Mouse (Mus musculus) brain, adult 2 months (tissue): ENCODE results near the gene Mkks.
"Not testable (repeated sequence)": the region's sequence is repeated elsewhere in the genome, so short reads cannot be mapped to it uniquely, and the experiment has no call there.

Experiments
- DNase-seq: peaks from one replicate; pipeline ENCODE4 v3.0.0; 2011; ENCODE audit warnings: low read depth, low spot score

Gene Mkks

DNA sequence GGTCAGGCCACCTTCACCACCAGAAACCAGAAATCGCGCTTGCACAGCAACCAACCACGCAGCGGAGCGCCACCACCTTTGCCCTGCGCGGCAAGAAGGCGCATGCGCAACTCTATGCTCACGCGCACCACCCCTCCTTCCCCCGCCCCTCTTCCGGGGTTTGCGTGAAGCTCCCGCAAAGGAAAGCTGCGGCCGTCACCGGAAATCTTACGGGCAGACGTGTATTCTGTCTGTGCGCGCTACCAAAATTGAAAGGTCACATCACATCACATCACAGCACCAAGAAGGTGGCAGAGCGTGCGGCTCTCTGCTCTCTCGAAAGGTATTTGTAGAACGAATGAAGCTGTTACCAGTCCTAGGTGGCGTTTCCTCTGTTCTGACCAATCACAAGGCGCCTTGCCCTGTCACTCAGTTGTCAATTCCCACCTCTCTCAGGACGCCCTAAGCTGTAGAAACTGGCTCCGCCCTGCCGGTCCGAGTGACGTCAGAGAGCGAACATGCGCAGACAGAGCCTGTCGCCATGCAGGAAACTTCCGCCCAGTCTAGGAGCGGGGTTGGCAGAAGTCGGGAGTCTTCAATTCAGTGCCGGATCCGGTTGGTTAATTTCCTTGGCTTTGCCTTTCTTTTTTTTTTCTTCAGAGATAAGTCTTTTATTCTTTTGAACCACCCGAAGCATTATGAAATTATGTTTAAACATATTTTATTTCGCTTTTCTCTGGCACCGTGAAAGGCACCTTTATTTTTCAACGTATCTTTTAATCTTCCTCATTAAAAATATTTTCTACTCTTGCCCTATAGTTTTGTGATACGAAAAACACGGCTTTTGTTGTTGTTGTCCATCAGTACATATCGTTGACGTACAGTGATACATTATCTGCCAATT is at the start of gene Mkks, which contains the start of the genes Slx4ip and AL731706.1:
Gene Mkks (minus strand): TSS at position 322 of the 883 bp plus-strand sequence.
Gene Slx4ip (plus strand): TSS at position 151 of the 883 bp plus-strand sequence.
Gene AL731706.1 (minus strand): TSS at position 322 of the 883 bp plus-strand sequence.
- peak; percentile 100 for DNase-seq

DNA sequence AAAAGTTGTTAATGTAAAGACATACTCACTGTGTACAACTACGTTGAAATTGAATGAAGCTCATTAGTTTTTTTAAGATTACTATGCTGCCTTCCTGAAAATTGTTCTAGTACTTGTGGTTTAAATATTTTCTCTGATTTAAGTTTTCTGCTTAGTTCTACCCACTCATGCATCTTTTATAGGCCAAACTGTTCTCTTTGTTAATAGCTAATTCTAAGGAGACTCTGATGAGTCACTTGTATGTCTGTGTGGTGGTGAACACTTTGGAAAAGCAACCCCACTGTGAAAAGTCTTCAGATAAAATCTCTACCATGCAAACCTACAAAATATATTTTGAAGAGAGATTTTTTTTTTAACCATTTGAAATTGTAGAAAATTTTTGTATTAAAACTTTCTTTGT is 47.1 kb upstream of the Mkks start:
- peak; percentile 57 for DNase-seq

DNA sequence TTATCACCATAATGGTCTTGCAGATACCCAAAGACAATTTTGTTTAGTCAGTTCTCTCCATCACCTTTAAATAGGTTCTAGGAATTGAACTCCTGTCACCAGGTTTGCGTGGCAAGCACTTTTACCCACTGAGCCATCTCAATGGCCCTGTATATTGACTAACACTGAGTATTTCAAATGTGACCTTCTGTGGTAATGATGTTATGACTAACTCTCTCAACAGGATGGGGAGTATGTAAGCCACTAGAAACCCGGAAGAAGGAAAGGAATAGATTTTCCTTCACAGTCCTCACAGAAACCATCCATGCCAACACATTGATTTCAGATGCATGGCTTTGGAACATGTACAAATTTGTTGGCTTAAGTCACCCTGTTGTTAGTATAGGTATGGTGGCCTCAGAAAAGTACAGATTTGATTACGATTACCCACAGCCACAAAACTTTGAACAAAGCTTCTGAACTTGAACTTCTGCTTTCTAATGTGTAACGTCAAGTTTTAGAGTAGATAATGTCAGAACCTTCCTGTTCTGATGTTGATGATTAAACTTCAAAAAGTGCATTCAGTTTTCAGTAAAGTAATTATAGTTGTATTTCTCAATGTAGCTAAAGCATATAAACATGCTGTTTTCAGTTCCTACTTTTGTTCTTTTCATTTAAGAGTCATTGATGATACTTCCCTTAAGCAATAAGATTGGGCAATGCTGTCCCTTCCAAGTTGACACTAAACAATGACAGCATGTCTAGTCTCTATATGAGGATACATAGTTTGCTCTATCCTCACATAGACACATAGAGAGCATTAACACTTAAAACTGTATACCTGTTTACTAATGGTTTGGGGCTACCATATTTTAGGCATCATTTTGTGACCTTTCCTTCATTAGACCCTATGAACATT is 45.5 kb upstream of the Mkks start:
- DNase-seq: no peak

DNA sequence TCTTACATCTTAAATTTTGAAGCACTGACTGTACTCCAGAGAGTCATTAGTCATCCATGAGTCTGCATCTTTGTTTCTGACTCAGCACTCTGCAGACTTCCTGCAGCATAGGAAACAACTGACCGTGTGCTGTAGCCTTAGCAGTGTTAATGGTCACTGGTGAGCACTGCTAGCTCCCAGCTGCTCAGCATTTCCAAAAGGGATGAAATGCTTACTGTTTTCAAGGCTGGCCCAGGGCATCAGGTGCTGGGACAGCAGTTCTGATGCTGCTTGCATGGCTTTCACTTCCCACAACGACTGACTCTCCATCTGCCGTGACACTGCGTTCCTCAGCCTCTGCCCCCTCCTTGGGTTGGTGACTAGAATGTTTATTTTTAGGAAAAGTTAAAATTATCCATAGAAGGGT is 29.8 kb upstream of the Mkks start:
- DNase-seq: peak; percentile 80

DNA sequence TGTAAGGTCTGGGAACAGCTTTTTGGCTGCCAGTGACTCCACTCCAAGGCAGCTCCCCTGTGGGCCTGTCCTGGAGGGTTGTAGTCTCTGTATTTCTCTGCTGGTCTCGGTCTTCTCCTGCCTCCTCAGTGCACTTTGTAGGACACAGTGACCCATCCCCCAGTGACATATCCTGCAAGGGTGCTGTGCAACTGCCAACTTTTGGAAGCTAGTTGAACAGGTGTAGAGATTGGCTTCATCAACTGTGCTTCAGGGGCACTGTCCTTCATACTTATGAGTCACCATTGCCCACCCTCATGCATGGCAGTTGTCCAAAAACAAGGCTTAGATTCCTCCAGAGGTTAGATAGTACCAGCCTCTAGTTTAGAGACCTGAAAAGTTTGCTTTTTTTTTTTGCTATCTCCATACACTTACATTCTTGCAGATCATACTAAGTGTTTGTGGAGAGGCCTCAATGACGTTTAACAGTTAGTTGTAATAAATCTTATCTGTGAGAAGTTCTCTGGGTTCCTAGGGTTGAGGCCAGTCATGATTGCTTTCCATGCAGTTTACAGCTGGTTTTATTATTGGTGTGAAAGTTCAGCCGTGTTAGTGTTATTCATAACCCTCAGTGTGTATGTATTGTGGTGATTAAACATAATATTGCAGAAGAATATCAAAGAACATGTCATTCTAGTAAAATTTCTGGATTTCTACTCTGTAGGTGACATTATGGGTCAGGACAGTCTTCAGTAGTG is 29.2 kb upstream of the Mkks start:
- DNase-seq: no peak

DNA sequence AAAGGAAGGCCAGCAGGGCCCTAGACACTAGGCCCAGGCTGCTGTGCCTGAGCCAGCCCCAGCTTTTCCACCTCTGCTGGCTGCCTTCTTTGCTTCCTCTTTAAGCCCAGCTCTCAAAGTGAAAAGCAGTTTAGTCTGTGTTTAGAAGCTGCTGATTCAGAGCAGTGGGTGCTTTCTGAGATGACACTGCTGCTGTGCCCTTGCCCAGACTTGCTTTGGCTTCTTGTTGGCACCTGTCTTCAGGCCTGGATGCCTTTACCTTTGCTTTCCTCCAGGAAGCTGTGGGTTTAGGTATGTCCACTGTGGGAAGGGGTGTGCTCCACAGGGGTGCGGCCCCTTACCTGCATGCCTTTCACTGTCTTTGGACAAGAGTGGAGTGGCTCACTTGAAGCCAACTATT is 28.2 kb upstream of the Mkks start:
- DNase-seq: peak; percentile 50

DNA sequence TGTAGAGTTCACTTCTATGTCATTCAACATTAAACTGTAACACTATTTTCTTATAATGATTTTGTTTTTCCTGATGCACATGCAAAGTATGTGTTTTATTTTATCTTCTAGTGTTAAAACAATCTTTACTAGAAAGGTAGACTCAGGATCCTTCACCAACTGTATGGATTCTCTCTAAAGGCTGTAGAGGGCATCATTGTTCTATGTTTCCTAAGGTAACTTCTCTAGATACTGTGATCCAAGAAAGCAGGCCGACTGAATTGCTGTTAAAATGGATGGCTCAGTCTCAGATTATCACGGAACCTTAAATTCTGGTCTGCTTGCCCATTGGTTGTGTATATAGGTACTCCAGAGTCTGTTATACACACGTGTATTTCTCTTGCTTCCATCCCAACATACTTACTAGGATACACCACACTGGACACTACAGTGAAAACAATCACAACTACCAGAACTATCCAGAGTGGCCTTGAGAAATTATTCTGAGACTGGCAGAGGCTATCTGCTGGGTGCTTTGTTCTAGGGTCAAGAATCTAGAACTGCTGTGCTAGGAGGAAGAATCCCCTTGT is 23.2 kb upstream of the Mkks start:
- peak; percentile 64 for DNase-seq

DNA sequence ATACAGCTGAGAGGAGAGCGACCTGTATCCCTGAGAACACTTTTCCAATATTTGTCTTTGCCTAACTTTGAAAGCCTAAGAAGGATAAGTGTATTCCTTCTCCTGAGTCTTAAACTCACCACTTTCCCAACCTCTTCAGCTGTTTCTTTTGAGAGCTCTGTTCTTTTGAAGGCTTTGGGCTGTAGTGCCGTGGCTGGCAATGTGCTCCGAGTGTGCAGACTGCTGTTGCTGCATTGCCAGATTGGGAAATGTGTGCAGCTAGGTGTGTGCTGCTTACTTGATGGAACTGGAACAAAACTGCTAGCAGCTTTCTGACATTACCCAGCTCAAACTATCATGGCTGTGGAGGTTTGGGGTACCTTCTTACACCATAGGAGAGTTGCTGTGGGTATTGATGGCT is 21.8 kb upstream of the Mkks start:
- DNase-seq: no peak

DNA sequence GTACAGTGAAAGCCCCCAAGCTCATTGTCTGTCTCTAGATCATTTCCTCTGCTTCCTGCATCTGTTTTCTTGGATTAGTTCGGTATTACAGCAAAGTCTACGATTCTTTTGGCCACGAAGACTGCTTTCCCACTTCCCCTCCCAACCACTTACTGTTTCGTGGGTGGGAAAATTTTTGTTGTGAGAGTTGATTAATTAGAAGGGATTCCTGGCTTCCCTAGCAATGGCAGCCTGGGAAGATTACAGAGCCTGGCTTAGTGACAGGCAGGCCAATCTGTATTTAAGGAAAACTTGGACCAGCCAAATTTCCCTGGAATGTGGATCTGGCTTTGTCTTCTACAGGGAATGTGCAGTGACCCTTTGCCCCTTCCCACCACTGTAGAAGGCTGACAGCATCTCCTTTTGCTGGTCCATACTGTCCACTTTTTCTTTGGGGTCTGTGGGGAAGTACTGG is 20.8 kb upstream of the Mkks start:
- DNase-seq: no peak

DNA sequence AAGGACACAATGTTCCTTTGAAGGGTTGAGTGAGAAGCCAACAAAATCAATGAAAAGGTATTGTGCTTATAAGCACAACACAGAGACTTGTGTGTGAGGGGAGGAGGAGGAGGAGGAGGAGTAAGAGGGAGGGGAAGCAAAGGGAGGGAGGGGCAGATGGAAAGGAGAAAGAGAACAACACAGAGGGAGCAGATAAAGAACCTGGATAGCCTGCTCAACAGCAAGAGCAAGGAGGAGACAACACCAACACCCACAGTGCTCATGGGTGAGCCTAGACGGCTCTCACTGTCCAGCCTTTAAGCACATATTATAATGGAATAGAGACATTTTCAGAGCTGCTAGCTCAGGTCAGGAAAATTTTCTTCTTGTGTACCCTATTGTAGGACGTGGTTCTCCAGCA is 18.1 kb upstream of the Mkks start:
- DNase-seq: no peak

DNA sequence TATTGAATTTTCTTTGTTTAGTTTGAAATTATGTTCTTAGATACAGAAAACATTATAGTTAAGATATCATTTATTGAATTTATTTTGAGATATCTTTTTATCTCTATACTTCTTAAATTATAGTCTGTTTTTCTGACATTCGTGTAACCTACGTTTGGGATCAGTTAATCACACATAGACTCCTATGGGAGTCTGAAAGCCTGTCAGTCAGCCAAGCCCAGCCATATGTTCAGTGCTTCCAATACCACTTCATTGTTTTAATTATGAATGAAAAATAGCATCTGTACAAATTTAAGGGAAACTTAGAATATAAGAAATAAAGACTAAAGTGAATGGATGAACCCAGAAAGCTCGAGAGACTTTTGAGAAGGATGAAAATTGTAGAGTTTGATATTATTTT is 17.4 kb upstream of the Mkks start:
- DNase-seq: no peak

DNA sequence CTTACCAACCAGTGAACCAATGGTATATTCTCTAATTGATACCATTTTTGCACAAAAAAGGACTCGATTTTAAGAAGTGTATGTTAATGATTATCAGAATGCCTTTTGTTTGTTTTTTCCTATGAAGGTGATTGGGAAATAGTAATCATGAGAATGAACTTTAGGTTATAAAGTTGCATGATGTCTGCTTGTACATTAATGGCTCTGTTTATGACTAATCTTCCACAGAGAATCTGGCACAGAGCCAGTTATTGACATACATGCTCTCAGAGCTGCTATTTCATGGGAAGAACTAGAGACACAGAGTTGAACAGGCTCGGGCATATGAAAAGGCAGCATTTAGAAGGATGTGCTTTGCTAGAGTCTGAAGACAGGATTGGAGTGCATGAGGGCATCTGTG is 4.9 kb upstream of the Mkks start:
- no peak for DNase-seq

DNA sequence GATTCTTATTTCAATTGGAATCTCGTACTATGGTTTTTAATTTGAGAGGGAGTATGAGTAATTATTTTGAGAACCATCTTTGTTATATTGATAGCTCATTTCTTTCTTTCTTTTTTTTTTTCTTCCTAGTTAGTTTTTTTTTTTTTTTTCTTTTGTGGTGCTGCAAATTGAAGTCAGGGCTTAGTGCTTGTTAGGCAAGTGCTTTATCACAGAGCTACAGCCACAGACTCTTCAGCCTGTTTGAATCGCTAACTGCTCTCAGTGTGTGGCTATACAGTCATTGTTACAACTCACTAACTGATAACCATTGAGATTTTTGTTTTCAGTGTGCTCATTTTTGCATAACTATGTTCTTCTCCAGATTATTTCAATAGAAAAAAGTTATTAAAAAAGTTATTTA is 3.3 kb upstream of the Mkks start:
- DNase-seq: no peak

DNA sequence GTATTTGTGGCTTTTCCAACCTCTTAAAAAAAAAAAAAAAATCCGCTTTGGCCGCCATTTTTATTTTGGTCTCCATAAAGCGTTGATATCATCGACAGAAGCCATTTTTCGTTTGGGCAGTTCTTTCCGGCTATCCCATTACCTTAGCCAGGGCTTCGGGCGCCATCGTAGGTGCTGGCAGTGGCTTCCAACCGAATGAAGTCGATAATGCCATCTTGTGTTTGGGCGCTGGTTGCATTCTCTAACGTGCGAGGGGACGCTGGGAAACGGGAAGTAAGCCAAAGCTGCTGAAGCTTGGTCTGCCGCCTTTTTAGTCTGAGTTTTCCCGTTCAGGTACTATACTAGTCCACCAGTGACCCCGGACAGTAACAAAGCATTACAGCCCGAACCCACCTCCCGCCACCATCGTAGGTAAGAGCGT is 772 bp upstream of the Mkks start:
- DNase-seq: peak; percentile 100

DNA sequence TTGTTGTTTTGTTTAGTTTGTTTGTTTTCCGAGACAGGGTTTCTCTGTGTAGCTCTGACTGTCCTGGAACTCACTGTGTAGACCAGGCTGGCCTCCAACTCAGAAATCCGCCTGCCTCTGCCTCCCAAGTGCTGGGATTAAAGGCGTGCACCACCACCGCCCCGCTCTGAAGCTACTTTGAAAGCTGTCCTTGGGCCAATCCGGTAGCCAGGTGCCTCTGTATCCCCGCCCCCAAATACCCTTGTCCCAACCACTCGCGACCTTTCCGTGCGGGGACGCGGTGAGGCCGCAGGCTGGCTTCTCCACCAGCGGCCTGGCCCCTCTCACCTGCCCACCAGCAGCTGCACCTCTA is 497 bp downstream of the Mkks start:
- DNase-seq: not testable (repeated sequence)

DNA sequence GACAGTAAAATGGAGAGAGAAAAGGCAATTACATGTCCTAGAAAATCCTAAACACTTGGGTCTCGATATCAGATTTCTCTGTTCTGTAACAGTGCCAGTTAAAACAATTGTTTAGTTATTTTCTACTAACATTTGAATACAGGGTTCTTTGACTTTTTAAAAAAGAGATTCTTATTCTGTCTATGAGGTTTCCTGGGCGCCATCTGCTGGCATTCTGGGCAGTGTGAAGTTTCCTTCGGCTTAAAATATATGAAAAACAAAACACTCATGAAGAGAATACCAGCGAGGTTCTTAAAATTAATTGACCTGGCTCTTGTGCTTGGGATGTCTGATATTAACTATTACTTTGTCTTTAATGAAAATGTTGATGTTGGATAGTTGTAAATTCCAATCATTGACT is 4.3 kb downstream of the Mkks start:
- peak; percentile 68 for DNase-seq

DNA sequence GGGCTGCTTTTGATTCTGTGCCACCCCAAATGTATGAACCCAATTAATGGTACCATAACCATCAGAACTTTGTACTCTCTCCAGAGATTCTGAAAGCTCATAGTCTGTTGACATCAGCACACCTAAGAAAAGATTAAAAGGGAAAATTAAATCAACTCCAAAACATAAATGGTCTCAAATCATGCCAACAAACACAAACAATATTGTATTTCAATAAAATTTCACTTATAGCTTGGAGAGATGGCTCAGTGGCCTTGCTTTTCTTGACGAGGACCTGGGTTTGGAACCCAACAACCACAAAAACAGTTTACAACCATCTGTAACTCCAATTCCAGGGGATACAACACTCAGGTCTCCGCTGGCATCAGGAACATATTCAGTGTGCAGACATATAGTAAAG is 5.6 kb downstream of the Mkks start, which contains the start of gene AL731706.2:
Gene AL731706.2 (minus strand): TSS at position 101 of the 400 bp plus-strand sequence.
- DNase-seq: no peak

DNA sequence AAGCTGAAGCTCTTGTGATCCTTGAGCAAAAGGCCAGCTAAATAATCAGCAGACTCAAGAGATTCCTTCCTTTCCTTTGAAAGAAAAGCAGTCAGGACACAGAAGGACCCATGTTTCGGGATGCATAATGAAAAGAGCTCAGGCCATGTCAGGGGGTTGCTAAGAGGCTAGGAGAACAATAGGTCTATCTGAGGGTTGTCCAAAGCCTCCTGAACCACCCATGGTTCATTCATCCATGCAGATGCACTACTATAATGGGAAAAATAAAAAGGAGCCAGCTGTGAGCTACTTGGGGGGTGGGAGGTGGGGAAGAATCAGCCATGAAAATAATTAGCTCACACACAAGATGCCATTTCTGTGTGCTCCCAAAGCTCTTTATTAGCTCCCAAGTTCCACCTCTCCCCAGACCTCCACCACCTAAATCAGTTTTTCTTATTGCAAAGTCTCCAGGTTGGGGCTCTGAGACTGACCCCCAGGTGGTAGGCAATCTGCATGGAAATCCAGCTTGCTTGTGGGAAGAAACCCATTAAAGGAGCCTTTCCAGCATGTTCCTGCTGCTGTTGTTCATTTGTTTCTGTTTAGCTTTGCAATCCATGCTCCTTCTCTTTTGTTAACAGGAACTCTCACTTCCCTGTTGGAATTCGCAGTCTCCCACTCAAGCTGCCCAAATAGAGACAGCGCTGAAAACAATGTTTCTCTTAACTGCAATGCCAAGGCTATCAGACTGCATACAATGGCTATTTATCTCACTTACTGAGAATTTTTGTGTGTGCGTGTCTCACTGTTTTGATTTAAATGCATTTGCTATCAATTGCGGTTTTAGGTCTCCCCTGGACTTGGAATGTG is 36.4 kb downstream of the Mkks start:
- DNase-seq: peak; percentile 44

DNA sequence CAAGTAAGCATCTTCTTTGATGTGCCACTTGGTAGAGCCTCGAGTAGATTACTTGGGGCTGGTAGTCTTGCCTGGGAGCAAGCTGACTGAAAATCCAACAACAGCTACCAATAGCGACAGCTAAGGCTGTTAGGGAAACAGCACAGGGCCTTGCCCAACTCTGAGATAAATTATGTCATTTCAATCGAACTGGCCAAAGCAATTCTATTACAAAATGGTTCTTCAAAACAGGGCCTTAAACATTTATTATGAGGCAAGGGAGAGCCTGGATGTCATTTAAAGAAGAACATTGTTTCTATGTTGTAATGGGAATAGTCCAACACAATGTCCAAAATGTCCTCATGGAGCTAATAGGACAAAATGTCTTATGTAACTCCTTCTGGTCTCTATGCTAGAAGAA is 40.8 kb downstream of the Mkks start:
- no peak for DNase-seq

DNA sequence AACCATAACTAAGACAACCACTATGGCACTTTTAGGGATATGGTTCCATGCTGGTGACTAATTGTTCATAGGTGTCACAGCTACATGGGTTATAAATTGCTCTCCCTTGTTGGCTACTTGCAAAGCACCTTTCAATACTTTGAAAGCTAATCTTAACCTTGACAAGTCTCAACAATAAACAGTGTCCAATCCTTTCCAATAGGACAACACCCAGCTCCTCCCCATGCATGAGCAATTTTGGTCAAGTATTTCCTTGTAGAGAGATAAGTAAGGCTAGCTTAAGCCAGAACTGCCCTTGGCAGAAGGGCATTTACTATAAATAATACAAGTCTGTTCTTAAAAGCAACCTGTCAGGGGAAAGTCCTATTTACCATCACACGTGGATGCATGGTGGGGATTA is 53.2 kb downstream of the Mkks start:
- DNase-seq: no peak
